24 mouse cellular contexts compared by ENCODE assay signal in the genomic region with DNA sequence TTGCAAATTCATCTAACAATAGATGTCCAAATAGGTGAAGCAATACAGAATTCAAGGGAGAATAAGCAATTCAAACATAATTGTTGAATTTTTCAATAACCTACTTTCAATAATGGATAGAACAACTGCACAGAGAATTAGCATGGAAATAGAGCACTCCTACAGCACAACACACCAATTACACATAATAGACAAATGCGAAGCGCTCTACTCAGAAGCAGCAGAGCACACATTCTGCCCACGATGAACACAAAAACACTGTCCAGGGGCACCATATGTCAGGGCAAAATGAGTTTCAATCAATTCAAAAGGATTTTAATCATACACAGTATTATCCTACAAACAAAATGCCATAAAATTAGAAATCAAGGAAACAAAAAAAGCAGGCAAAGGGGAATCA. TPM values are rescaled to one million over a fixed set of nuclear protein-coding genes. Genes with fewer than 3 reads are reported as not detected.
DNase-seq lines count a peak whose midpoint lies in the region; ATAC-seq and TF ChIP-seq lines count a peak whose summit lies in the region.
"Had no signal": no experiment of that assay in that cellular context is flagged by ENCODE, and none has a peak within 500 bp of the region (broad histone marks: within the 10 kb centered on the region; RNA-seq: fewer than 3 reads in every experiment).

No protein-coding gene starts in this region.

- no peak for TF ChIP-seq EP300 in heart, adult 2 months (IDR thresholded peaks at IDR 0.05; ENCODE audit: insufficient read depth, low read depth, low read length)

- ATAC-seq in forebrain, embryonic 11.5 days (replicated peaks; ENCODE audit: low FRiP score) = peak; percentile 59; the same call in 1 of the 2 replicates
- ATAC-seq in forebrain, postnatal 0 days = no peak
- no peak for ATAC-seq in hindbrain, postnatal 0 days
- ATAC-seq in midbrain, postnatal 0 days (ENCODE audit: low FRiP score) = no peak
- ATAC-seq in midbrain, embryonic 16.5 days = no peak
- ATAC-seq: inflammation-experienced regulatory T-cells, adult 6 months had no signal

- no peaks in the 10 kb centered on the region for H3K27me3 ChIP-seq in forebrain, embryonic 11.5 days (ENCODE audit: control insufficient read depth, insufficient read depth, low read length)
- H3K27me3 ChIP-seq in forebrain, postnatal 0 days (ENCODE audit: insufficient read depth, low read length) = no peaks in the 10 kb centered on the region
- no peaks in the 10 kb centered on the region for H3K27me3 ChIP-seq in hindbrain, postnatal 0 days (ENCODE audit: insufficient read depth, low read length)
- H3K27me3 ChIP-seq in hindbrain, embryonic 10.5 days (ENCODE audit: insufficient read depth, poor library complexity, severe bottlenecking) = no peaks in the 10 kb centered on the region
- no peaks in the 10 kb centered on the region for H3K27me3 ChIP-seq in midbrain, postnatal 0 days (ENCODE audit: insufficient read depth, low read length)
- H3K27me3 ChIP-seq in midbrain, embryonic 16.5 days (ENCODE audit: control insufficient read depth, insufficient read depth, low read depth, low read length) = no peaks in the 10 kb centered on the region
- H3K27me3 ChIP-seq in heart, adult 2 months (ENCODE audit: control insufficient read depth, insufficient read depth, low read length) = no peaks in the 10 kb centered on the region
- H3K27me3 ChIP-seq: CH12.LX; heart, embryonic 13.5 days; kidney, embryonic 15.5 days; limb, embryonic 13.5 days; lung, embryonic 15.5 days; neural tube, embryonic 13.5 days had no signal

- H3K27ac ChIP-seq in forebrain, embryonic 11.5 days (ENCODE audit: low read depth, low read length) = no peak overlapping the region
- H3K27ac ChIP-seq in forebrain, postnatal 0 days (ENCODE audit: low read depth, low read length) = no peak overlapping the region
- H3K27ac ChIP-seq in hindbrain, postnatal 0 days = no peak overlapping the region
- H3K27ac ChIP-seq in hindbrain, embryonic 10.5 days = no peak overlapping the region
- H3K27ac ChIP-seq in midbrain, postnatal 0 days (ENCODE audit: low read depth, low read length) = no peak overlapping the region
- H3K27ac ChIP-seq in midbrain, embryonic 16.5 days (ENCODE audit: low read length) = no peak overlapping the region
- H3K27ac ChIP-seq in heart, adult 2 months = no peak overlapping the region
- H3K27ac ChIP-seq: heart, embryonic 13.5 days; kidney, embryonic 15.5 days; limb, embryonic 13.5 days; lung, embryonic 15.5 days; neural tube, embryonic 13.5 days had no signal

- no peak for DNase-seq in forebrain, embryonic 11.5 days (ENCODE audit: low spot score)
- no peak for DNase-seq in forebrain, postnatal 0 days
- DNase-seq in hindbrain, postnatal 0 days (ENCODE audit: low spot score) = peak; percentile 7
- DNase-seq in hindbrain, embryonic 10.5 days (ENCODE audit: low spot score) = no peak
- peak; percentile 5 for DNase-seq in midbrain, postnatal 0 days (ENCODE audit: low spot score)
- DNase-seq in heart, adult 2 months = no peak
- DNase-seq: adrenal gland, adult 8-10 months; cerebellum, adult 8-10 months; cerebellum, postnatal 25 days; heart, postnatal 10 days; kidney, adult 11 months; kidney, postnatal 25 days; right cerebral cortex, adult 18-20 months; spleen, adult 18-20 months; thymus, postnatal 14 days had no signal

- TF ChIP-seq CTCF in forebrain, postnatal 0 days (IDR thresholded peaks at IDR 0.05; ENCODE audit: low read depth) = no peak
- 0 out of 2 replicates have a peak, but pooled peaks have one; percentile 6 for TF ChIP-seq CTCF in hindbrain, postnatal 0 days (IDR thresholded peaks at IDR 0.05; ENCODE audit: low read depth)
- TF ChIP-seq CTCF in midbrain, postnatal 0 days (IDR thresholded peaks at IDR 0.05) = peak; percentile 28; the same call in 1 of the 2 replicates
- no peak for TF ChIP-seq CTCF in heart, adult 2 months (IDR thresholded peaks at IDR 0.05)

- no peak for TF ChIP-seq POLR2A in heart, adult 2 months (IDR thresholded peaks at IDR 0.05; ENCODE audit: insufficient read depth, low read depth, low read length)

- H3K36me3 ChIP-seq in forebrain, embryonic 11.5 days (ENCODE audit: control insufficient read depth, insufficient read depth, low read length) = no peaks in the 10 kb centered on the region
- no peaks in the 10 kb centered on the region for H3K36me3 ChIP-seq in forebrain, postnatal 0 days (ENCODE audit: insufficient read depth)
- no peaks in the 10 kb centered on the region for H3K36me3 ChIP-seq in hindbrain, postnatal 0 days (ENCODE audit: insufficient read depth, low read length)
- H3K36me3 ChIP-seq in hindbrain, embryonic 10.5 days = no peaks in the 10 kb centered on the region
- H3K36me3 ChIP-seq in midbrain, postnatal 0 days (ENCODE audit: insufficient read depth, low read length) = no peaks in the 10 kb centered on the region
- H3K36me3 ChIP-seq in midbrain, embryonic 16.5 days (ENCODE audit: control insufficient read depth, insufficient read depth, low read length) = no peaks in the 10 kb centered on the region
- H3K36me3 ChIP-seq in heart, adult 2 months (ENCODE audit: control insufficient read depth, insufficient read depth, low read length) = no peaks in the 10 kb centered on the region
- H3K36me3 ChIP-seq: heart, embryonic 13.5 days; kidney, embryonic 15.5 days; limb, embryonic 13.5 days; lung, embryonic 15.5 days; neural tube, embryonic 13.5 days had no signal

- intact Hi-C loops in heart, adult 2 months (cut with DNase I) = no loop called here

- no peak overlapping the region for H3K4me2 ChIP-seq in forebrain, embryonic 11.5 days (ENCODE audit: low read depth, low read length, severe bottlenecking)
- H3K4me2 ChIP-seq in forebrain, postnatal 0 days (ENCODE audit: low read depth) = no peak overlapping the region
- no peak overlapping the region for H3K4me2 ChIP-seq in hindbrain, postnatal 0 days (ENCODE audit: low read depth, low read length)
- no peak overlapping the region for H3K4me2 ChIP-seq in midbrain, postnatal 0 days (ENCODE audit: low read depth, low read length, poor library complexity, severe bottlenecking)
- H3K4me2 ChIP-seq in midbrain, embryonic 16.5 days (ENCODE audit: low read length) = no peak overlapping the region
- H3K4me2 ChIP-seq: heart, embryonic 13.5 days; kidney, embryonic 15.5 days; limb, embryonic 13.5 days; liver, embryonic 11.5 days; lung, embryonic 15.5 days; neural tube, embryonic 13.5 days had no signal

- no peak overlapping the region for H3K4me3 ChIP-seq in forebrain, embryonic 11.5 days (ENCODE audit: low read depth, low read length)
- H3K4me3 ChIP-seq in forebrain, postnatal 0 days (ENCODE audit: low read depth, low read length) = no peak overlapping the region
- no peak overlapping the region for H3K4me3 ChIP-seq in hindbrain, postnatal 0 days (ENCODE audit: low read length)
- H3K4me3 ChIP-seq in hindbrain, embryonic 10.5 days = no peak overlapping the region
- H3K4me3 ChIP-seq in midbrain, postnatal 0 days (ENCODE audit: low read depth, low read length) = no peak overlapping the region
- H3K4me3 ChIP-seq in midbrain, embryonic 16.5 days (ENCODE audit: low read depth, low read length) = no peak overlapping the region
- H3K4me3 ChIP-seq in heart, adult 2 months = no peak overlapping the region
- H3K4me3 ChIP-seq: heart, embryonic 13.5 days; kidney, embryonic 15.5 days; limb, embryonic 13.5 days; lung, embryonic 15.5 days; neural tube, embryonic 13.5 days had no signal

- H3K9ac ChIP-seq in forebrain, embryonic 11.5 days (ENCODE audit: low read length) = no peak overlapping the region
- H3K9ac ChIP-seq in forebrain, postnatal 0 days = no peak overlapping the region
- no peak overlapping the region for H3K9ac ChIP-seq in hindbrain, postnatal 0 days (replicated peaks; ENCODE audit: low read length)
- H3K9ac ChIP-seq in midbrain, postnatal 0 days (replicated peaks; ENCODE audit: low read length, poor library complexity, severe bottlenecking) = no peak overlapping the region
- H3K9ac ChIP-seq in midbrain, embryonic 16.5 days (ENCODE audit: low read depth, low read length) = no peak overlapping the region
- H3K9ac ChIP-seq in heart, adult 2 months (ENCODE audit: low read depth, low read length) = no peak overlapping the region
- H3K9ac ChIP-seq: heart, embryonic 13.5 days; kidney, embryonic 15.5 days; limb, embryonic 13.5 days; lung, embryonic 15.5 days; neural tube, embryonic 13.5 days had no signal

- H3K9me3 ChIP-seq in forebrain, embryonic 11.5 days (ENCODE audit: control insufficient read depth, low read length) = no peaks in the 10 kb centered on the region
- no peaks in the 10 kb centered on the region for H3K9me3 ChIP-seq in forebrain, postnatal 0 days (ENCODE audit: low read length)
- no peaks in the 10 kb centered on the region for H3K9me3 ChIP-seq in hindbrain, postnatal 0 days (ENCODE audit: low read length)
- no peaks in the 10 kb centered on the region; the same call in 1 of the 2 replicates for H3K9me3 ChIP-seq in hindbrain, embryonic 10.5 days
- no peaks in the 10 kb centered on the region for H3K9me3 ChIP-seq in midbrain, postnatal 0 days (ENCODE audit: low read length)
- H3K9me3 ChIP-seq in midbrain, embryonic 16.5 days (replicated peaks; ENCODE audit: control insufficient read depth, low read length, poor library complexity, severe bottlenecking) = no peaks in the 10 kb centered on the region
- H3K9me3 ChIP-seq: heart, embryonic 13.5 days; kidney, embryonic 15.5 days; lung, embryonic 15.5 days; neural tube, embryonic 13.5 days had no signal

- 49% methylated on average over 3 of the region's 3 CpGs for WGBS in forebrain, embryonic 11.5 days
- WGBS in forebrain, postnatal 0 days = 57% methylated on average over 3 of the region's 3 CpGs
- WGBS in hindbrain, postnatal 0 days = 57% methylated on average over 3 of the region's 3 CpGs
- 70% methylated on average over 3 of the region's 3 CpGs for WGBS in hindbrain, embryonic 10.5 days
- WGBS in midbrain, postnatal 0 days = 62% methylated on average over 3 of the region's 3 CpGs
- WGBS in midbrain, embryonic 16.5 days = 57% methylated on average over 3 of the region's 3 CpGs
- WGBS in heart, adult 2 months = 84% methylated on average over 3 of the region's 3 CpGs

- H3K4me1 ChIP-seq in forebrain, embryonic 11.5 days (replicated peaks; ENCODE audit: control insufficient read depth, insufficient read depth, low read length) = no peaks in the 10 kb centered on the region
- H3K4me1 ChIP-seq in forebrain, postnatal 0 days (ENCODE audit: insufficient read depth) = no peaks in the 10 kb centered on the region
- no peaks in the 10 kb centered on the region for H3K4me1 ChIP-seq in hindbrain, postnatal 0 days (ENCODE audit: insufficient read depth, low read length)
- H3K4me1 ChIP-seq in hindbrain, embryonic 10.5 days (replicated peaks) = peaks cover 3% of the 10 kb centered on the region; the same call in 1 of the 2 replicates
- H3K4me1 ChIP-seq in midbrain, postnatal 0 days (ENCODE audit: insufficient read depth, low read length) = no peaks in the 10 kb centered on the region
- H3K4me1 ChIP-seq in midbrain, embryonic 16.5 days (ENCODE audit: control insufficient read depth, insufficient read depth, low read length) = no peaks in the 10 kb centered on the region
- no peaks in the 10 kb centered on the region for H3K4me1 ChIP-seq in heart, adult 2 months (ENCODE audit: control insufficient read depth, insufficient read depth, low read length)
- H3K4me1 ChIP-seq: heart, embryonic 13.5 days; kidney, embryonic 15.5 days; limb, embryonic 13.5 days; lung, embryonic 15.5 days; neural tube, embryonic 13.5 days had no signal

- H3K79me2 ChIP-seq in heart, adult 2 months (replicated peaks; ENCODE audit: control insufficient read depth, insufficient read depth, low read length) = no peaks in the 10 kb centered on the region

RNA-seq across cellular contexts. Expression of gene Ndn, which starts 43.9 kb away (rescaled TPM):
- 152 and 169 TPM in 2 replicates for polyA plus RNA-seq in forebrain, embryonic 11.5 days (2014; fragmentation: Nextera tagmentation; extraction: Ambion mirVana)
- total RNA-seq in forebrain, postnatal 0 days (2014; rRNA removed) = 339 and 512 TPM in 2 replicates
- polyA plus RNA-seq in forebrain, postnatal 0 days (2015; fragmentation: Nextera tagmentation; extraction: Ambion mirVana) = 540 and 638 TPM in 2 replicates
- total RNA-seq in hindbrain, postnatal 0 days (2014; rRNA removed) = 346 and 362 TPM in 2 replicates
- polyA plus RNA-seq in hindbrain, postnatal 0 days (2015; fragmentation: Nextera tagmentation; extraction: Ambion mirVana) = 520 and 552 TPM in 2 replicates
- polyA plus RNA-seq in hindbrain, embryonic 10.5 days (2016; fragmentation: Nextera tagmentation; extraction: Ambion mirVana) = 100 and 194 TPM in 2 replicates
- total RNA-seq in midbrain, postnatal 0 days (2014; rRNA removed) = 479 and 494 TPM in 2 replicates
- polyA plus RNA-seq in midbrain, postnatal 0 days (2015; fragmentation: Nextera tagmentation; extraction: Ambion mirVana) = 861 and 877 TPM in 2 replicates
- polyA plus RNA-seq in midbrain, embryonic 16.5 days (2015; fragmentation: Nextera tagmentation; extraction: Ambion mirVana) = 796 and 800 TPM in 2 replicates
- total RNA-seq in heart, adult 2 months (2021) = 1 to 10 TPM; 4.4 to 5.3 TPM
- 4.5 and 4.7 TPM in 2 replicates for polyA plus RNA-seq in heart, adult 2 months (2012; rRNA removed)
- total RNA-seq: CH12.LX had no signal
- polyA plus RNA-seq: inflammation-experienced regulatory T-cells, adult 6 months had no signal

Comparison
In these comparisons a context has a peak if more than half of its experiments do, and no peak if none do; other contexts are left out.
1. DNase-seq: peak in hindbrain, postnatal 0 days (single experiment) and midbrain, postnatal 0 days (single experiment); none in forebrain, embryonic 11.5 days (single experiment), forebrain, postnatal 0 days (single experiment), hindbrain, embryonic 10.5 days (single experiment) and heart, adult 2 months (0 of 2).
2. CTCF ChIP-seq: peak in hindbrain, postnatal 0 days (single experiment) and midbrain, postnatal 0 days (single experiment); none in forebrain, postnatal 0 days (single experiment) and heart, adult 2 months (single experiment).
3. RNA of gene Ndn, which starts 43.9 kb away (polyA plus RNA-seq): 861 to 877 TPM in midbrain, postnatal 0 days, 796 to 800 TPM in midbrain, embryonic 16.5 days, 540 to 638 TPM in forebrain, postnatal 0 days, 520 to 552 TPM in hindbrain, postnatal 0 days, 100 to 194 TPM in hindbrain, embryonic 10.5 days and 152 to 169 TPM in forebrain, embryonic 11.5 days; 4.5 to 4.7 TPM in heart, adult 2 months; every median in the first group is over 10 times any median in the second.